Mouse (Mus musculus) heart, postnatal 10 days (tissue): ENCODE data around the gene Gm1123. TPM values are rescaled to one million over a fixed set of nuclear protein-coding genes. Genes with fewer than 3 reads are reported as not detected.

Experiments used
- DNase-seq, 2 experiments: peaks; one replicate each; pipeline ENCODE4 v3.0.0; 2021
- intact Hi-C: fragments of 180-260 bp; cut with DNase I; formaldehyde crosslinking; loops from one replicate; pipeline ENCODE4 v1.15.1; 2025
- total RNA-seq, 2 experiments: library from RNA; stranded (reverse); gene quantifications; 2 replicates each; pipeline ENCODE4 v1.2.3; 2021

Gm1123 gene
- total RNA-seq, 2 experiments from 2014 or later = not detected

DNA sequence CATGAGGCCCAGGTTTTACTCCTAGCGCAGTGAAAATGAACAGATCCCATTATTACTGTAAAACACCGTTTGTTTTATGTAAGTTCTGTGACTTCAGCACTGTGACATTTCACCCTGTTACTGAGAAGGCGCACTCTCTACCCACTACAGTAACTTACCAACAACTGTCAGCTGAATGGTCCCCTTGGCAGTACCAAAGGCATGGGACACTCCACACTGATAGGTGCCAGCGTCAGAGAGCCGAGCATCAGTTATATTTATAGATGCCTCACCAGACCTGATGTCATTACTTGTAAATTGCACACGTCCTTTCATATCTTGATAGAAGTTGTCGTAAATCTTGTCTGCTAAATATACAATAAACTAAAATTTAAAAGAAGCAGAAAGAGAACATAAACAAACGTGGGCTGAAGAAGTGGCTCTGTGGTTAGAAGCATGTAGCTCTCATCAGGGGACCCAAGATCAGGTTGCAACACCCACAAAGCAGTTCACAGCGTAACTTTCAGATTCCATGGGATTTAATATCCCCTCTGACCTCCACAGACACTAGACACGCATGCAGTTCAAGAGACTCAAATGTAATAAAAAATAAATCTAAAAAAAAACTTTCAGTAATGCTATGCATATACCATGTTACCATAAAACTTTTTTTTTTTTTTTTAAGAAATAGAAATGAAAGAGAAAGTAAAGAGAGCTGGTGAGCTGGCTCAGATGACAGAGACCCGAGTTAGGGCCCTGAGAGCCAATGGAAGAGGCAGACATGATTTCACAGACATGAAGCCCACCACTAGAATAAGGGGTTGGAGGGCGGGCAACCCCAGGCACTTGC is 26.2 kb downstream of the Gm1123 start:
- peak; percentile 9 to 31 for DNase-seq
- intact Hi-C loops = no loop called here

DNA sequence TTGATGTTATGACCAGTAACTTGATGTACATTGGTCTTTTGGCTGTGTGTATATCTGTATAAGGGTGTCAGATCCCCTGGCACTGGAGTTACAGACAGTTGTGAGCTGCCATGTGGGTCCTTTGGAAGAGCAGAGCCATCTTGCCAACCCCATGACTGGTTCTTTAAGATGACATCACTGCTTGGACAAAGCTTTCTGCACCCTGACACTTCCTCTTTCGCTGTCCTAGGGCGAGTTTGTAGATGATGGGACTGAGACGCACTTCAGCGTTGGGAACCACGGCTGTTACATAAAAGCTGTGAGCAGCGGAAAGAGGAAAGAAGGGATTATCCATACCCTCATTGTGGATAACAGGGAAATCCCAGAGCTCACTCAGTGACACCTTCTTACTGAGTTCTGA is 34.2 kb downstream of the Gm1123 start:
- no peak for DNase-seq

GRCm38 (mm10) chr9:98999881-99000339 is 35.6 kb downstream of the Gm1123 start:
- DNase-seq = no peak
- intact Hi-C loops = no loop called here

More for the DNA sequence above, 34.2 kb downstream of the Gm1123 start:
- intact Hi-C loops = no loop called here

GRCm38 (mm10) chr9:98994103-98994502 is 41.4 kb downstream of the Gm1123 start:
- intact Hi-C loops = no loop called here

DNA sequence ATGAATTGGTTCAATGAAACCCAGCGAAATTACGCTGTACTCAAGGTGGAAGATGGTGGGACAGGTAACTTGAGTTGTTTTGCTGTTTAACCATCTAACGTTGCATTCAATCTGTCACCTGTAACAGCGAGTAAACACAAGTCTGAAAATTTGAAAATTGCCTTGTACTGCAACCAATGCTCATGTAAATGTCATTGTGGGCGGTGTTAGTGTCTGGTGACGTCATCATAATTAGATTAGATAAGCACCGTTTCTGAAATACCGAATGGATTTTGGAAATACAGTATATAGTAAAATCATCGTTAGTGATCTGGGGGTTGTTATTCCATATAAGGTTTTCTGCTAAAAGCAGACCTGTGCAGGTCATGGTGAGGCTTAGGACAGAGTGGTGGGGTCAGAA is 48.4 kb downstream of the Gm1123 start:
- intact Hi-C loops = no loop called here
- no peak for DNase-seq

More at GRCm38 (mm10) chr9:98994103-98994502, 41.4 kb downstream of the Gm1123 start:
- DNase-seq = no peak

GRCm38 (mm10) chr9:98986476-98987096 is 48.9 kb downstream of the Gm1123 start:
- DNase-seq = no peak
- intact Hi-C loops = no loop called here

- DNase-seq = peak; percentile 100
- intact Hi-C loops = no loop called here
These were observed 49.6 kb downstream of the Gm1123 start, which contains the start of gene Faim for GRCm38 (mm10) chr9:98985800-98986475. Faim (plus strand) TSS chr9:98986373.

DNA sequence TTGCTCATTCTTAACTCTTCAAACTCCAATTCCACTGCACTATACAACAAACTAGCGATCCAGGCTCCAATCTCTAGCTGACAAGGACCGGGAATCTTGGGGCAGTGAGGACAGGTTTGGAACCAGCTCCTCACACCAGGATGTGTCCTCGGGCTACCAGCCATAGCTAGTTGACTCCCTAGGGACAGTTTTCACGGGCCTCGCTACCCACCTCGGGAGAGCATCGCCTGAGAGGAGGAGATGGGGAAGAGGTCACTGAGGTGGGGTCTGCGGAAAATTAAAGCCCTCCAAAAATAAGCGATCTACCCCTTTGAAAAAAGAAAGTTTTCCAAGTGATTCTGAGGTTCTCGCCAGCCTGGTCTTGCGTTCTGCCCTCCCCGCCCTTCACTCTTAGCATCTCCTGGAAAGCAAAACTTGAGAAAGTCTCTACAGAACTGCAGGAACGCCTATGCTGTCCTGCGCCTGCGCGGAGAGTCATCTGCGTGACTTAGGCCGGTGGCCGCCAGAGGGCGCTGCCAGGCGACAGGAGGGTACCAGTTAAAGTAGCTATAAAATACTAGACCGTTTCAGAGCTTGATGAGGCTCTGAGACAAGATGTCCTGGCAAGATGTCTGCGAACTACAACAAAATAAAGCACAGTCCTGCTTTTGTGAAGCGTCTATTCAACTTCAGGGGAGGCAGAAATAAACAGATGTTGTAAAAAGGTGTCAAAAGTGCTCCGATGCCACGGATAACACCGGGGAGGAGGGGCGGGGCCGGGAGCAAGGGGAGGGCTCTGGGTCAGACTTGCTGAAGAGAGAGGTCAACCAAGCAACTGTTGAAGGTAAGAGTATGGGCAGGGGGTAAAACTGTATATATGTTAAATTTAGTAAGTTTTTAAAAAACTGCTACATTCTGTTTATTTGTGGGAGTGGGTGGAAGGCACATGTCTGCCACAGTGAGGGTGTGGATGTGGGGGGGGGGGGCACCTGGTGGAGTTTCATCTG is 55.8 kb downstream of the Gm1123 start:
- intact Hi-C loops = loop anchor here (2.0 to 5.0 kb wide), 3 partner anchors 68 to 397 kb away; partner anchors contain the start of gene Cep70

GRCm38 (mm10) chr9:98976520-98976919 is 59.0 kb downstream of the Gm1123 start:
- intact Hi-C loops = loop anchor here (5.0 kb wide), 1 partner anchor 71 kb away; no protein-coding TSS in a partner anchor
- DNase-seq = no peak

More for the DNA sequence above, 55.8 kb downstream of the Gm1123 start:
- DNase-seq = peak; percentile 86 to 93

DNA sequence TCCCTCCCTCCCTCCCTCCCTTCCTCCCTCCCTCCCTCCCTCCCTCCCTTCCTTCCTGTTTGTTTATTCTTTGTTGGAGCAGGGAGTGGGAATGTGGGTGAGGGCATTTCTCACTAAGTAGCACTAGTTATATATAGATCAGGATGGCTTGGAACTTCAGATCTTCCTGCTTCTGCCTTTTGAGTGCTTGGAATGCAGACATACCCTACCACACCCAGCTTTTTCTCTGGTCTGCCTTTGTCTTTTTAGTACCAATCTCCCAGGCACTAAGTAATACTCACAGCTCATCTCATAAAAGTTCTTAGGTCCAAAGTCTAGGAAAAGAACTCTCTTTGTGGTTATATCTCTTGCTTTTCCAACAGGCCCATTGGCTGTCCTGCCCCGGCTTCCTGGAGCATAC is 59.4 kb downstream of the Gm1123 start:
- intact Hi-C loops = loop anchor here (5.0 kb wide), 1 partner anchor 71 kb away; no protein-coding TSS in a partner anchor
- DNase-seq = no peak

DNA sequence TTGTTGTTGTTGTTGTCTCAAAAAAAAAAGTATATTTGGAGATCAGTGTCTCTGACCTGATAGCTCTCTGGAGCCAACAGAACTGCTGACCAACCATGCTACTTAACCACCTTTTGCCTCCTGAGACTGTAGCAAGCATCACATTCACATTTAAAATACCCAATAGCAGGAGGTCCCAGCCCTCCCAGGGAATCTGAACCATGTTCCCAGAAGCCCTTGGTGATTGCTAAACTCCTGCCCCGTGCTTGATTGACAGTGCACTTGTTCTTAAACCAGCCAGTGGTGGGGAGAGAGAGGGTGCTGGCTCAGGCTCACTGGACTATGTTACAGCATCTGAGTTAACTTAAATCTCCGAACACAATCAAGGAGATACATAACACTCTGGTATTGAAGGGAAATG is 60.6 kb downstream of the Gm1123 start:
- intact Hi-C loops = loop anchor here (5.0 kb wide), 1 partner anchor 72 kb away; no protein-coding TSS in a partner anchor
- no peak for DNase-seq

DNA sequence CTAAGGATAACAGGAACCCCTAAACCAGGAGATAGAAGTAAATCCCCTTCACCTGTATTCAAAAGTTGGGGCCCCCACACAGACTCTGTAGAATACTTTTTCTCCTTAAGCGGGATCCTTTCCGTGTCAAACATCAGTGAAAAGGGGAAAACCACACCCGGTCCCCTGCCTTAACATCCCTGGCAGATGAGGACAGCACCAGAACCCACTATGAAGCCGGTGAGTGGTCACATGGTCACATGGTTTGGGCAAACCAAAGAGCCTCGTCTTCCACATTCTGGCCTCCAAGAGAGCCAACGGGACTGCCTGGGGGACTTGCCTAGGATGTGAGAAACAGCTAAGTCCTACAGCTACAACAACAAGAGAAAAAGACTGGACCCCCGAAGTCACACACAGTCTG is 62.0 kb downstream of the Gm1123 start:
- no peak for DNase-seq
- intact Hi-C loops = no loop called here

DNA sequence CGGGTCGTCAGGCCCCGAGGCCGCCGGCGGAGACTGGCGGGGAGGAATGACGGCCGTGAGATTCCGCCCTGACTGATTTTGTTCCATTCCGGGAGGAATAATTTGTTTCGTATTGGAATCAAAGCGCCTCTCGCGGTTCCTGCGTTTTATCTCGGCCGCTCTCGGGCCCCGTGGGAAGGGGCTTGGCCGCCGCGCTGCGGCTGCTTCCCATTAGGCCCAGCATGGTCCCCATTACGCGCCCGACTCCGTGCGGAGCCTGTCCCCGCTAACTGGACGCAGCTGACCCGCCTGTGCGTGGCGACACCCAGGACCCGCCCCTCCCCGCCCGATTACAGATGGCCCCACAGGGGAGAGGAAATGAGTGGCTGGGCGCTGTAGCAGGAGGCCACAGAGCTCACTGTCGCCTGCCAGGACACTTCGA is 62.4 kb downstream of the Gm1123 start:
- DNase-seq = no peak
- intact Hi-C loops = no loop called here

- peak; percentile 45 to 59 for DNase-seq
- intact Hi-C loops = no loop called here
These were observed 70.4 kb downstream of the Gm1123 start for GRCm38 (mm10) chr9:98965084-98965483.

- intact Hi-C loops = loop anchor here (5.0 kb wide), 2 partner anchors 316 to 351 kb away; no protein-coding TSS in a partner anchor
- no peak for DNase-seq
These were observed 71.9 kb downstream of the Gm1123 start for GRCm38 (mm10) chr9:98963661-98964060.

DNA sequence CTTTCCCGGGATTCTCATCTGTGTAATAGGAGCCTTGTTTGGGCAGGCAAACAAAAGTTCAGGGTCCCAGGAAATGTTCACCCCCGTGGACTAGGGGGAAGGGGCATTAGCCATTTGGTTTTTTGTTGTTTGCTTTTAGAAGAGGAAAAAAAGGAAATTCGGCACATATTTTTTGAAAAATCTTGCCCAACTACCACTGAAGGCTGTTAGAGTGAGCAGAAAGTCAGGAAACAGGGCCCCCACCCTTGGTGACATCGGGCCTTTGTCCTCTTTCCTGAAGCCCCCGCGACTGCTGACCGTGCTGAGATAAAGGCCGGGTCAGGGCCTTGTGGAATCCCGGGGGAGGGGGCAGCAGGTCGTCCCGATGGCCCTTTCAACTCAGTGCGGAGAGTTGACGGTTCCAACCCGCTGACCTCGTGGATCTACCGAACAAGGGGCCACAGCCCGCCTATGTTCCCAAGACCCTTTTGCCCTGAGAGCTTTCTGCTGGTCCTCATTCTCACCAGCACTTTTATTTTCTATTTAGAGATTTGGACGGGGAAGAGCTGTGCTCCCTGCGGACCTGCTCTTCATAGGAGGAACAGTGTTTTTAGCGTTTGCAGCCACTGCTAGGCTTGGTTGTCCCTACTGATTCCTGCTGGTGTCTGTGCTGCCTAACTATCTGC is 72.9 kb downstream of the Gm1123 start:
- intact Hi-C loops = loop anchor here (5.0 kb wide), 2 partner anchors 315 to 350 kb away; no protein-coding TSS in a partner anchor
- no peak for DNase-seq

DNA sequence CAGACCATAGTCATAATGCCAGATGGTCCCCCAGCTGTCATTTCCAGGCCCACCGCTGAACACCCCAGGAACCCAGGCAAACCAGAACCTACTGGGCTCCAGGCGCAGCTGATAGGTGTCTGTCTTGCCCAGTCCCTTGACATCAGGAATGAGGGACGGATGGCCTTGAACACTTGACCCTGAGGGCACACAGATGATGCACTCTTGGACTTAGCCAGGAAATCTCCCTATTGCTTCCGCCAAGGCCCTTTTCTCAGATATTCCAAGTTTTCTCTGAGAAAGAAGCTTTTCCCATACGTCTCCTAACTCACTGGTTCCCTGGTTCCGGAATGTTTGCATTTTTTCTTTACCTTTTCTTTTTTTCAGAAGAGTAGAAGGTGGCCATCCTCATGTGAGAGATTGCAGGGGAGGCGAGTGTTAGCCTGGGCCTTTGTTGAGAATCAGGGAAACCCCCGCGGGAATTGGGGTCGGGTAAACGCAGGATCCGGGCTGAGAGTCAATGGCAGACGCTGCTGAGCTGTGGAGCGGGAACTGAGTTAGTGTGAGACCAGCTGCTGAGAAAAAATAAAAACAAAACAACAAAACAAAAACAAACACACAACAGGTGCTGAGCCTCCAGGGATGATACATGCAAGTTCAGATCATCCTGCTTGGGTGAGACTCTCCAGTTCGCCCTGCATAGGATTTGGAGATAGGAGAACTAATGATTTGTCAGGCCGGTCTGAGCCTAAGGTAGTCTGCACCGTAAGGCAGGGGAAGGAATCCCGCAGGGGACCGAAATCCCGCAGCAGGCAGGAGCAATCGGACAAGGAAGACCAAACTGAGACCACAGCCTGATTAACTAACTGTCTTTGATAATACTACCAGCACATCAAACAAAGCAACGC is 73.7 kb downstream of the Gm1123 start:
- intact Hi-C loops = loop anchor here (5.0 kb wide), 2 partner anchors 315 to 350 kb away; no protein-coding TSS in a partner anchor
- no peak for DNase-seq

GRCm38 (mm10) chr9:98960348-98960747 is 75.2 kb downstream of the Gm1123 start:
- intact Hi-C loops = loop anchor here (5.0 kb wide), 2 partner anchors 313 to 348 kb away; no protein-coding TSS in a partner anchor

More at GRCm38 (mm10) chr9:98960348-98960747, 75.2 kb downstream of the Gm1123 start:
- DNase-seq = no peak
